Mouse (Mus musculus): ENCODE data around the gene Kbtbd12. TPM values are rescaled to one million over a fixed set of nuclear protein-coding genes. Genes with fewer than 3 reads are reported as not detected.

Kbtbd12 gene
- total RNA-seq, 1 experiment from 2014 or later = not detected

DNA sequence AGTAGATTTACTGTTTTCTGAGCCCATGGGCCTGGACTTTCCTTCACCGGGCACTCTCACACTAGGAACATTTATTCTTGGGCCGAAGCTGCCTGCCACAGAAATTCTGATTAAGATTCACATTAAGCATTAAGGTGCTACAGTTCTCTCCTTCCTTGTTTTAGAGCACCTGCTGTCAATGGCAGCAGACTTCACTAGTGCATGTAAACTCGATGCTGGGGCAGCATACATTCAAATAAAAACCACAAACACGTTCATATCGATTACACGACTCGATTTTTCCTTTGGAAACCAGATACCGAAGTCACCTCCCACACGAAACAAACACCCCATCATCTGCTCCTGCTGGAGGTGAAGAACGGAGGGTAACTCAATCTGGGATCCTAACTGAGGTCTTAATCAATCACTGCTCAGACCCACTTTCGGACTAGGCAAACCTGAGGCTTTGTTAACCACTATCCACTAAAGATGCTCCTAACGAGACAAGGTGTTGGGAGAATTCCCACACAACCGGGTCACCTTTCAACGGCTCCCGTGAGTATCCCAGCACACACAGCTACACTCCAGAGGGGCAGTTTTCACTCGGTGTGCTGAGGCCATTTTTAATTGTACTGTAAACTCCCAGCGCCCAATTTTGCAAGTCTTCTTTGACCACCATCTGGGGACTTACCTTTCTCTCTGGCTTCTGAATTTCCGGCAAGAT lies 119.9 kb downstream of the Kbtbd12 start:
- no peak for ATAC-seq (ENCODE audit: extremely low read depth, insufficient number of reproducible peaks, low FRiP score, poor library complexity, severe bottlenecking)

GRCm38 (mm10) chr6:88516667-88517066 lies 121.1 kb downstream of the Kbtbd12 start:
- no peak for ATAC-seq (ENCODE audit: extremely low read depth, insufficient number of reproducible peaks, low FRiP score, poor library complexity, severe bottlenecking)

DNA sequence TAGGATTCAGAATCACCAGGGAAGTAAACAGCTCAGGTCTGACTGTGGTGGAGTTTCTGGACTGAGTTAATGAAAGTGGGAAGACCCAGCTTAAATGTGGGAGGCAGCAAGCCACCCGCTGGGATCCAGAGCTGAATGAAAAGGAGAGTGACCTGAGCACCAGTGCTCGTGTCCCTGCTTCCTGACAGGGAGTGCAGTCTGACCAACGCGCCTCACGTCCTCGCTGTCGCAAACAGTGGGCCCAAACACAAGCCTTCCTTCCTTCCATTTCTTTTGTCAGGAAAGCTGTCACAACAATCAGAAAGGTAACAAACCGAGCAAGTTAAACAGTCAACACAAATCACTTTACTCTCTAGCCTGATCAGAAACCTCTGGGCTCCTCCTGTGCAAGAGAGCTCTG lies 121.8 kb downstream of the Kbtbd12 start:
- no peak for ATAC-seq (ENCODE audit: extremely low read depth, insufficient number of reproducible peaks, low FRiP score, poor library complexity, severe bottlenecking)

GRCm38 (mm10) chr6:88514546-88514945 lies 123.2 kb downstream of the Kbtbd12 start:
- no peak for ATAC-seq (ENCODE audit: extremely low read depth, insufficient number of reproducible peaks, low FRiP score, poor library complexity, severe bottlenecking)

GRCm38 (mm10) chr6:88513984-88514383 lies 123.8 kb downstream of the Kbtbd12 start:
- no peak for ATAC-seq (ENCODE audit: extremely low read depth, insufficient number of reproducible peaks, low FRiP score, poor library complexity, severe bottlenecking)

DNA sequence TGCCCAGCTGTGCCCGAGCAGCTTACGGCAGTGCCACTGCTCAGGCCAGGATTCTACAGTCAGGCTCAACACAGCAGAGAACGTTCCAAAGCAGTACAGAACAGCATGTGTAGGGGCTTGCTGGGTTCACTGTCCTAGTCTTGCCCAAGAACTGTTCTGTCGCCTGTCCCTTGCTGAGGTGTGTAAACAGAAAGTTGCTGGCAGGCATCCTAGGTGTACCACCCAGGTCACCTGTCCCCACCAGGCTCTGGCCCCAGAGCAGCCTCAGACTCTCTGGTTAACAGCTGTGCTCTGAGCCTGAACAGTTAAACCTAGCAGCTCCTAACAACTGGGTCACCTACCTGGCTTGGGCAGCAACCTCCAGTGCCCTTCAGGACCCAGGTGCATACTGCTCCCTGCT lies 134.7 kb downstream of the Kbtbd12 start:
- ATAC-seq (ENCODE audit: extremely low read depth, insufficient number of reproducible peaks, low FRiP score, poor library complexity, severe bottlenecking) = no peak

DNA sequence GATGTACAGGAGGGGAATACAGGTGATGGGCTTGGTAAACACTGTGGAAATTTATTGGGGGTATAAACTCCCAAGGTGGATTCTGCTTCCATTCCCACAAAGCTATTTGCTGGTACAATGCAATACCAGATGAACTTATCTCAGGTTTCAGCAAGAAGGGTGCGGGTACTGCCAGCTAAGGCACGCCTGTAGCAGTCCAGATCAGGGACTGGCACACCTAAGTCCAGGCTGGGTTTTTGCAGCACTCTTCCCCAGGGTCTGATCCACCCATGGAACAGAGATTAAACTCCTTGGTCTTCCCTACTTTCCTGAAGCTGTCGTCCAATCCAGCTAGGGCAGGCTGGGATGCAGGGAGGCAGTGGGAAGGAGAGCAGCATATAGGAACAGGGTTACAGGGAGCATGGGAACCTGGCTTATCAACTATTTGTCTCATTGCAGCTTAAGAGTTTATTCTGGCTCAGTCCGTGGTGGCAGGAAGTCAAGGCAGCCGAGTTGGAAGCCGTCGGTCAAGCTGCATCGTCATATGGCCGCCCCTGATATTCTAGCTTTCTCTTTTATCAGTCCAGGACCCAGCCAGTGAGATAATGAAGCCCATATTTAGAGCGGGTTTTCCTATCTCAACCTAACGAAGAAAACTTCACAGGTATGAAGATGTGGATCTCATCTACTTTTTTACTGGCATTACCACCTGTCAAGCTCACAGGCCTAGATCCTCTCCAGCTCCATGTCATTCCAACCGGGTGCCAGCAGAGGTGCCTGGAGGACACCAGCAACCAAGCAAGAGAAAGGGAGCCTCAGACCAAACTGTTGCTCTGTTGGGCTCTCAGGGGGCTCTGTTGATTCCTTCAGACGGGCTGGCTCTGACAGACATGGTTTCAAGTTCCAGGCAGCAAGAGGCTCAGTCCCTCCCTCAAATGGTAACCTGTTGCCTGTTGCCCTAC lies 135.4 kb downstream of the Kbtbd12 start:
- no peak for ATAC-seq (ENCODE audit: extremely low read depth, insufficient number of reproducible peaks, low FRiP score, poor library complexity, severe bottlenecking)

- no peak for ATAC-seq (ENCODE audit: extremely low read depth, insufficient number of reproducible peaks, low FRiP score, poor library complexity, severe bottlenecking)
Observed at GRCm38 (mm10) chr6:88500405-88500767, 137.4 kb downstream of the Kbtbd12 start.

DNA sequence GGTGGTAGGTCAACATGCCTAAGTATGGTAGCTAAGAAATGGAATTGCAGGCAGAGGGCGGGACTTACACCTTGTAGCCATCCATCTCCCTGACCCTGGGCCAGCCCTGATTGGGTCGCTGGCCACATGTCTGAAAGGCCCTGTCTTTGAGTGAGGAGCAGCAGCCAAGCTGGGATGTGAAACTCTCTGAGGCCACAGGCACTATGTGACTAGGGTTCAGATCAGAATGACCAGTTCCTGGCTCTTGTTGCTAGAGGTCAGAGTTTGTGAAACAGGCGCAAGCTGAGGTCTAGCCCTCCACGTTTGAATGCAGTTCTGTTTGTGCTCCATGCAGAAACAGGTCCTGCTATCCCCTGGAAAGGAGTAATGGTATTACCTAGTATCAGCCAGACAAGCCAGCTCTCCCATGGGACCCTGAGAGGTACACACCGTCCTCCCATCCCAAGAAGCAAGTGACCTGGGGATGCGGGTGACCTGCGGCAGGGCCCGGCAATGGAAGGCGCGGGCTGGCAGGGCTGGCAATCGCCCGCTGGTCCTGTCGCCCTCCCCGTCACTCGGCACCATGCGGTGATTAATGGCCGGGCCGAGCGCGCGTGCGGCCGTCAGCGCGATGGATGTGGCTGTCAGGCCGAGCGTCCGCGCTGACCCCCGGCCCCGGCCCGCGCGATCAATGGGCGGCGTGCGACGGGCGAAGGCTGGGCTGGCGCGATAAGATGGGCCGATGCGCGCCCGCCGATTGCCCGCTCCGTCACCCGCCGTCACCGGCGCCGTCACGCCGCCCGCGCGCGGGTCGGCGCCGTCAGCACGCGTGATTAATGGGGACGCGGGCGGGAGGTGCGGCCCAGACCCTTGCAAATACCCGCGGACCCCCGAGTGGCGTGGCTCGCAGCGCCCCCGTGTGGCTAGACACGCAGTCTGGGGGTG lies 138.0 kb downstream of the Kbtbd12 start:
- no peak for ATAC-seq (ENCODE audit: extremely low read depth, insufficient number of reproducible peaks, low FRiP score, poor library complexity, severe bottlenecking)

Other genes starting within 250 kb of the Kbtbd12 start
- gene Eefsec, start 191.4 kb downstream of the Kbtbd12 start, total RNA-seq (2017) = 11.2 and 12.5 TPM in 2 replicates
- 41.7 and 45.8 TPM in 2 replicates for gene Ruvbl1, start 172.5 kb downstream of the Kbtbd12 start, total RNA-seq (2017)
- 94.5 and 102 TPM in 2 replicates for gene Sec61a1, start 119.0 kb downstream of the Kbtbd12 start, total RNA-seq (2017)
- gene Mgll, start 86.5 kb upstream of the Kbtbd12 start, total RNA-seq (2017) = 4.9 and 5.6 TPM in 2 replicates
- gene Abtb1, start 204.0 kb upstream of the Kbtbd12 start, total RNA-seq (2017) = 210 and 220 TPM in 2 replicates
- gene Podxl2, start 237.1 kb upstream of the Kbtbd12 start, total RNA-seq (2017) = 0.58 TPM in 1 of 2 replicates, not detected in the other

Data from neutrophil, adult 5-6 weeks (primary cell).